Mouse (Mus musculus) C2C12 (cell line): ENCODE measurements at regions not wholly inside any gene's neighbourhood (a gene's known extent, or its start where the extent isn't known, plus 50 kb on each side); places are given as distances from the start of the nearest gene placed in this dataset.

Source experiments
- H3K27me3 ChIP-seq: one replicate; pipeline ENCODE4 v1.6.1; 2011; ENCODE audit not compliant: control insufficient read depth, insufficient read depth, insufficient read length
- H3K36me3 ChIP-seq: one replicate; pipeline ENCODE4 v1.6.1; 2011; ENCODE audit not compliant: control insufficient read depth, insufficient read depth
- H3K4me3 ChIP-seq: one replicate; pipeline ENCODE4 v1.5.1; 2011; ENCODE audit warnings: mild to moderate bottlenecking, control low read depth; ENCODE audit not compliant: poor library complexity, insufficient read depth, severe bottlenecking
- H3K79me2 ChIP-seq: one replicate; pipeline ENCODE4 v1.6.1; 2011; ENCODE audit not compliant: control insufficient read depth, insufficient read depth
- H3K79me3 ChIP-seq: one replicate; pipeline ENCODE4 v1.6.1; 2011; ENCODE audit warnings: low read depth, control low read depth
- H3ac ChIP-seq: one replicate; pipeline ENCODE3; 2011; ENCODE audit warnings: low read depth; ENCODE audit not compliant: control insufficient read depth, insufficient read length
- CEBPB ChIP-seq: IDR thresholded peaks from one replicate; pipeline ENCODE4 v1.6.1; 2011; ENCODE audit warnings: low read depth, mild to moderate bottlenecking, control low read depth, moderate library complexity
- CTCF ChIP-seq: IDR thresholded peaks from one replicate; pipeline ENCODE4 v1.5.1; 2011; ENCODE audit not compliant: control insufficient read depth, insufficient read depth, insufficient read length
- FOSL1 ChIP-seq: IDR thresholded peaks from one replicate; pipeline ENCODE4 v1.8.0; 2011; ENCODE audit warnings: mild to moderate bottlenecking, low read length; ENCODE audit not compliant: poor library complexity, insufficient read depth, severe bottlenecking
- MAX ChIP-seq: IDR thresholded peaks from one replicate; pipeline ENCODE4 v1.6.1; 2011; ENCODE audit warnings: mild to moderate bottlenecking, control low read depth
- MYOD1 ChIP-seq: IDR thresholded peaks from one replicate; pipeline ENCODE4 v1.6.1; 2011; ENCODE audit warnings: low read depth; ENCODE audit not compliant: control insufficient read depth, insufficient read length
- MYOG ChIP-seq: IDR thresholded peaks from one replicate; pipeline ENCODE4 v1.6.1; 2011; ENCODE audit not compliant: control insufficient read depth, insufficient read length; ENCODE audit errors: extremely low read depth
- USF1 ChIP-seq: IDR thresholded peaks from one replicate; pipeline ENCODE4 v1.6.1; 2011; ENCODE audit warnings: low read depth, mild to moderate bottlenecking, control low read depth, moderate library complexity

DNA sequence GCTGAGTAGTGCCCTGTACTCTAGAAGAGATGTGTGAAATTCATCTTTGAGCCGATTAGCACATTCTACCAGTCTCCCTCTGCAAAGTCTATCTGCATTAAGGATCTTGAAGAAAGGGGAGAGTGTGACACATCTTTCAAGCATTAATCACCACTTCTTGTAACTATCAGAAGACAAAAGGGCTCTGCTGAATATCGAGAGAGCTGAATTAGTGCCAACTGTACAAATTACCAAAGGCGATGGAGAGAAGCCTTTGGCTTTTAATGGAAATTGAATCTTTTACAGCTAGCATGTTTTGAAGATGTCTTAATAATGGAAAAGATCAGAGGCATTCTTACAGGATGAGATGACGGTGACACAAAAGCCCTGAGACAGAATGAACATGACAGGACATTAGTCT lies 97.2 kb upstream of the Pam start:
- Histone ChIP-seq H3K79me2 (no peaks in the 10 kb centered on the region), H3K27me3 (no peaks in the 10 kb centered on the region), H3K79me3 (no peaks in the 10 kb centered on the region), H3K4me3 (no peak overlapping the region), H3ac (no peak overlapping the region), H3K36me3 (no peaks in the 10 kb centered on the region)
- no peak for TF ChIP-seq FOSL1
- no peak for TF ChIP-seq MYOG
- no peak for TF ChIP-seq CEBPB
- no peak for TF ChIP-seq MYOD1
- no peak for TF ChIP-seq USF1
- no peak for TF ChIP-seq MAX
- TF ChIP-seq CTCF, result no peak

DNA sequence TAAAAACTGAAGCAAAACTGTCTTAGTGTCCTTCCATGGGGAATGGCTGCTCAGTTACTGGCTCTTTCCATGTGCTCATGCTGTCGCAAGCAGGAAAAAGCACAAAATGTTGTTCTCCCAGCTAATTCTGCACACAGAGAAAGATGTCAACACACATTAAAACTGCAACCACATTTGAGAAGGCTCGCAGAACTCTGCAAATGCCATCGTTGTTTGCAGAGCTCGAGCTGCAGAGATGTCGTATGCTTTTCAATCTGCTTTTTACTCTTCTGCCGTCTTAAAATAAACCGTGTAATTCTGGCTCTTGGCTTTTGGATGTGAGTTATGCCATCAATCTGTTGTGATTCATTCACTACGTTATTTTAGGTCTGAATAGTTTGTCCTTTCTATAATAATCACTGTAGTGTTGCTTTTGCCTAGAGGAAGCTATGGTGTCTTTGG lies 96.6 kb upstream of the Pam start:
- H3K79me3 ChIP-seq, result no peaks in the 10 kb centered on the region
- H3ac ChIP-seq, result no peak overlapping the region
- H3K36me3 ChIP-seq, result no peaks in the 10 kb centered on the region
- H3K4me3 ChIP-seq, result no peak overlapping the region
- no peaks in the 10 kb centered on the region for H3K79me2 ChIP-seq
- TF ChIP-seq FOSL1, result no peak
- no peak for TF ChIP-seq MYOD1
- TF ChIP-seq MYOG, result no peak
- no peak for TF ChIP-seq CTCF
- TF ChIP-seq USF1, result no peak
- no peak for TF ChIP-seq CEBPB
- no peaks in the 10 kb centered on the region for H3K27me3 ChIP-seq

- H3K36me3 ChIP-seq, result no peaks in the 10 kb centered on the region
- H3K79me3 ChIP-seq, result no peaks in the 10 kb centered on the region
- H3ac ChIP-seq, result no peak overlapping the region
- H3K79me2 ChIP-seq, result no peaks in the 10 kb centered on the region
- no peak for TF ChIP-seq FOSL1
- no peak for TF ChIP-seq MYOG
- no peak for TF ChIP-seq CEBPB
- no peak for TF ChIP-seq MYOD1
- no peak for TF ChIP-seq CTCF
- TF ChIP-seq USF1, result no peak
- no peak for TF ChIP-seq MAX
- no peaks in the 10 kb centered on the region for H3K27me3 ChIP-seq
- H3K4me3 ChIP-seq, result no peak overlapping the region
Measured at GRCm38 (mm10) chr1:98191331-98191730, 95.9 kb upstream of the Pam start.

- Histone ChIP-seq H3K27me3 (no peaks in the 10 kb centered on the region), H3K4me3 (no peak overlapping the region), H3K36me3 (no peaks in the 10 kb centered on the region), H3ac (no peak overlapping the region), H3K79me2 (no peaks in the 10 kb centered on the region), H3K79me3 (no peaks in the 10 kb centered on the region)
- TF ChIP-seq CTCF, result no peak
- no peak for TF ChIP-seq USF1
- no peak for TF ChIP-seq MAX
- TF ChIP-seq FOSL1, result no peak
- TF ChIP-seq MYOD1, result no peak
- no peak for TF ChIP-seq CEBPB
- no peak for TF ChIP-seq MYOG
Measured at GRCm38 (mm10) chr1:98190741-98191140, 95.3 kb upstream of the Pam start.

DNA sequence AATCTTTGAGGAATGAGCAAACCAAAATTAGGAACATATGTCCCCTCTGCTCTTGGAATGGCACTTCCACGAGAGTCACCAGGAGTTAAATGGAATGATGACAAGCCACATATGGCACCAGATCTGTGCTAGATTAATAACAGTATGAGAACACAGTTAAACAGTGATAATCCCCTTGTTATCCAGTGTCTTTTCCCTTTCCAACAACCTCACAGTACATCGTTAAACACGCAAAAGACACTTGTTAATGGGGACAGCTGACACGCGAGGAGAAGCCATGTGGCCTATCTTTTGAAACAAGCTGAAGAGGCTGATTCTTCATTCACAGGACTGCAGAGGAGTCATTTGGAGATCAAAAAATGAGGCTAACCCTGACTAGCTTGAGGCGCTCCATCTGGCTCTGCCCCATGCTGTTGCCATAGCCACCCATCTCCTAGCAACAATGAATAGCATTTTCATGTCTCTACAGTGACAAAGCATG lies 94.6 kb upstream of the Pam start:
- no peaks in the 10 kb centered on the region for H3K27me3 ChIP-seq
- H3K4me3 ChIP-seq, result no peak overlapping the region
- no peak for TF ChIP-seq CTCF
- no peaks in the 10 kb centered on the region for H3K79me3 ChIP-seq
- no peak overlapping the region for H3ac ChIP-seq
- H3K36me3 ChIP-seq, result no peaks in the 10 kb centered on the region
- no peaks in the 10 kb centered on the region for H3K79me2 ChIP-seq

DNA sequence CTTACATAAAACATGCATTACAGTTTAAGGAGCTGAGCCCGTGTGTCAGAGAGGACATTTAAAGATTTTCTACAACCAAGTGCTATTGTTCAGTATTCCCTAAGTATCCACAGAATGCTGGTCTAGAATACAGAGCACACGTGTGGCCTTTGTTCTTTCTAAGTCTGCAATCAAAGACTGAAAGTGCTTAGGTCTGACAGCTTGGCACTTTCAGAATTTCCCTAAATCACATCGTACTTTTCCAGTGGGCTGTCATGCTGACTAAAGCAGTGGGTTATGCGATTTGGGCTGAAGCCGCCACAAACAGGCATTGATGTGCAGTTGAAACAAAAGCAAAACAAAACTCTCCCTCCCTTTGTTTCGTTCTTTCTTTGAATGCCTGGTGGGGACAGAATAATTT lies 84.9 kb upstream of the Pam start:
- H3K79me3 ChIP-seq, result no peaks in the 10 kb centered on the region
- no peak overlapping the region for H3K4me3 ChIP-seq
- H3K36me3 ChIP-seq, result no peaks in the 10 kb centered on the region
- no peaks in the 10 kb centered on the region for H3K27me3 ChIP-seq
- H3K79me2 ChIP-seq, result no peaks in the 10 kb centered on the region
- no peak overlapping the region for H3ac ChIP-seq
- no peak for TF ChIP-seq CEBPB
- no peak for TF ChIP-seq USF1
- TF ChIP-seq MYOG, result no peak
- no peak for TF ChIP-seq FOSL1
- no peak for TF ChIP-seq CTCF
- TF ChIP-seq MAX, result no peak
- no peak for TF ChIP-seq MYOD1

DNA sequence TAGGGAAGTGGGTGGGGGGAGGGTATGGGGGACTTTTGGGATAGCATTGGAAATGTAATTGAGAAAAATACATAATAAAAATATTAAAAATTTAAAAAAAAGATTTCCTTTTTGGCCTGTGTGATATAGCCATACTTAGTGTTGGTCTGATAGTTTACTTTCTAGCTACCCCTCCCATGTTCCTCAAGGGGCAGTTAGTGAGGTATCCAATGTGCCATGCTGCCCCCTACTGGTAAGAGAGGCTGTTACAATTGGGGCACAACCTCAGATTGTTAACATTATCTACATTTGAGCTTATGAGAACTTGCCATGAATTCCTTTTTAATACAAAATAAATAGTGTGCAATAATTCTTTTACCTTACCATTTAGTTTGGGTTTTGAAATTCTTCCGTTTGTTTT lies 83.6 kb upstream of the Pam start:
- H3K79me2 ChIP-seq, result no peaks in the 10 kb centered on the region
- no peak overlapping the region for H3ac ChIP-seq
- H3K79me3 ChIP-seq, result no peaks in the 10 kb centered on the region
- no peak overlapping the region for H3K4me3 ChIP-seq
- TF ChIP-seq CTCF (peak; percentile 58), MYOG (no peak)
- no peaks in the 10 kb centered on the region for H3K36me3 ChIP-seq
- H3K27me3 ChIP-seq, result no peaks in the 10 kb centered on the region
